Mouse (Mus musculus): ENCODE measurements around the gene Ehd1. TPM values are rescaled to one million over a fixed set of nuclear protein-coding genes. Genes with fewer than 3 reads are reported as not detected.

Ehd1 gene
- polyA plus RNA-seq, 1 experiment: 274 TPM

- no peak for TF ChIP-seq GATA1 (IDR thresholded peaks at IDR 0.05; ENCODE audit: low read length)
Observed at GRCm38 (mm10) chr19:6321786-6322621, 45.5 kb downstream of the Ehd1 start.

GRCm38 (mm10) chr19:6324751-6325150 lies 48.2 kb downstream of the Ehd1 start:
- no peak for TF ChIP-seq GATA1 (IDR thresholded peaks at IDR 0.05; ENCODE audit: low read length)

- no peak for TF ChIP-seq GATA1 (IDR thresholded peaks at IDR 0.05; ENCODE audit: low read length)
Observed at GRCm38 (mm10) chr19:6331178-6331577, 54.7 kb downstream of the Ehd1 start.

- TF ChIP-seq GATA1 (IDR thresholded peaks at IDR 0.05; ENCODE audit: low read length): no peak
Observed at GRCm38 (mm10) chr19:6331719-6332516, 55.4 kb downstream of the Ehd1 start.

- no peak for TF ChIP-seq GATA1 (IDR thresholded peaks at IDR 0.05; ENCODE audit: low read length)
Observed at GRCm38 (mm10) chr19:6333761-6334595, 57.5 kb downstream of the Ehd1 start.

GRCm38 (mm10) chr19:6334673-6335457 lies 58.3 kb downstream of the Ehd1 start, which contains the start of gene Men1:
TSS of gene Men1 (plus strand) at chr19:6334979.
- no peak for TF ChIP-seq GATA1 (IDR thresholded peaks at IDR 0.05; ENCODE audit: low read length)

GRCm38 (mm10) chr19:6335458-6335827 lies 58.9 kb downstream of the Ehd1 start:
- no peak for TF ChIP-seq GATA1 (IDR thresholded peaks at IDR 0.05; ENCODE audit: low read length)

- TF ChIP-seq GATA1 (IDR thresholded peaks at IDR 0.05; ENCODE audit: low read length): no peak
Observed at GRCm38 (mm10) chr19:6336920-6337319, 60.4 kb downstream of the Ehd1 start.

- TF ChIP-seq GATA1 (IDR thresholded peaks at IDR 0.05; ENCODE audit: low read length): no peak
Observed at GRCm38 (mm10) chr19:6338171-6338570, 61.6 kb downstream of the Ehd1 start.

- no peak for TF ChIP-seq GATA1 (IDR thresholded peaks at IDR 0.05; ENCODE audit: low read length)
Observed at GRCm38 (mm10) chr19:6338716-6339115, 62.2 kb downstream of the Ehd1 start.

- TF ChIP-seq GATA1 (IDR thresholded peaks at IDR 0.05; ENCODE audit: low read length): no peak
Observed at GRCm38 (mm10) chr19:6339191-6339590, 62.7 kb downstream of the Ehd1 start.

- TF ChIP-seq GATA1 (IDR thresholded peaks at IDR 0.05; ENCODE audit: low read length): no peak
Observed at GRCm38 (mm10) chr19:6339890-6340504, 63.5 kb downstream of the Ehd1 start.

GRCm38 (mm10) chr19:6340524-6341452 lies 64.3 kb downstream of the Ehd1 start, which contains the start of gene Map4k2:
TSS of gene Map4k2 (plus strand) at chr19:6341135.
- no peak for TF ChIP-seq GATA1 (IDR thresholded peaks at IDR 0.05; ENCODE audit: low read length)

All from G1E-ER4 (cell line).